Mouse (Mus musculus): Measurements from ENCODE around the gene Igsf21.

The Igsf21 gene

DNA sequence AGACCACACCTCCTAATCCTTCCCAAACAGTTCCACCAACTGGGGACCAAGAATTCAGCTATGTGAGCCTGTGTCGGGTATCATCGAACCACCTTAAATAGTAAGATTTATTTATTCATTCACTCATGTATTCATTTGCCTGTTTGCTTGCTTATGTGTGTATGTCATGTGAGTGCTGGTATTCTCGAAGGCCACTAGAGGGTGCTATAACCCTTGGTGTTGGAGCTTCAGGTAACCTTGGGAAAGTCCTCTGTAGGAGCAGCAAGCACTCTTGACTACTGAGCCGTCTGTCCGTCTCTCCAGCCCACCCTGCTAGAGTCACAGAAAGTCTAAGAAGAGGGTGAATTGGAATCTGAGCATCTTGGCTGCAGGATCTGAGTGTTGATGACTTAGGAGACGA lies 103.4 kb downstream of the Igsf21 start:
- no peak for DNase-seq (ENCODE audit: low spot score)

GRCm38 (mm10) chr4:140140485-140140884 lies 106.1 kb downstream of the Igsf21 start:
- no peak for DNase-seq (ENCODE audit: low spot score)

GRCm38 (mm10) chr4:140138846-140139245 lies 107.7 kb downstream of the Igsf21 start:
- DNase-seq (ENCODE audit: low spot score): no peak

DNA sequence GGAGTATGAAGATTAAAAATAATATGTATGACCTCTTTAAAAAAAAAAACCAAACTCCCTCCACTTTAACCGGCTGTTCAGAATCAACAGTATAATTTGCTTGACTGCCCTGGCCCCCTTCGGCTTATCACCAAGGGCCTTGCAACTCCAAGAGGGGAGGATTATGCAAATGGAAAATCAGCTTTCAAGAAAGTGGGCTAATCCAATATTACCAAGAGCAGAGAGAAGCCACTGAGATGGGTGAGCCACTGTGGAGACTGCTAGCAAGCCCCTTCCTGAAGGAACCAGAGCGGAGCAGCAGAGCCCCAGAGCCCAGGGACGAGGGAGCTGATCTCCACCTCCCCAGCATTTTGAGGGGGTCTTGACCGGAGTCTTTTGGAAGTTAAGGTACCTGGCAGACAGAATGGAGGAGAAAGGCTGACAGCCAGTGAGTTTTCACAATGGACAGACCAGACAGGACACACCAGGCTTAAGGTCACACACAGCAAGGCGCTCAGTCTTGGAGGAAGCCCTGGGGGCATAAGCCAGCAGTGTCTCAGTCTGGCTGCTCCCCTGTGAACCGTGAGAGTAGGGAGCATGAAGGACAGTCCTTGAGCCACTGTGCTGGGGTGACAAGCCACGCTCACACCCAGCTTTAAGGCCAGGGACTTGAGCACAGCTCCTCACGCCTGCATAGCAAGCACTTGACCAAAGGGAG lies 114.8 kb downstream of the Igsf21 start:
- no peak for DNase-seq (ENCODE audit: low spot score)

- DNase-seq (ENCODE audit: low spot score): no peak
Measured at GRCm38 (mm10) chr4:140131201-140131600, 115.4 kb downstream of the Igsf21 start.

DNA sequence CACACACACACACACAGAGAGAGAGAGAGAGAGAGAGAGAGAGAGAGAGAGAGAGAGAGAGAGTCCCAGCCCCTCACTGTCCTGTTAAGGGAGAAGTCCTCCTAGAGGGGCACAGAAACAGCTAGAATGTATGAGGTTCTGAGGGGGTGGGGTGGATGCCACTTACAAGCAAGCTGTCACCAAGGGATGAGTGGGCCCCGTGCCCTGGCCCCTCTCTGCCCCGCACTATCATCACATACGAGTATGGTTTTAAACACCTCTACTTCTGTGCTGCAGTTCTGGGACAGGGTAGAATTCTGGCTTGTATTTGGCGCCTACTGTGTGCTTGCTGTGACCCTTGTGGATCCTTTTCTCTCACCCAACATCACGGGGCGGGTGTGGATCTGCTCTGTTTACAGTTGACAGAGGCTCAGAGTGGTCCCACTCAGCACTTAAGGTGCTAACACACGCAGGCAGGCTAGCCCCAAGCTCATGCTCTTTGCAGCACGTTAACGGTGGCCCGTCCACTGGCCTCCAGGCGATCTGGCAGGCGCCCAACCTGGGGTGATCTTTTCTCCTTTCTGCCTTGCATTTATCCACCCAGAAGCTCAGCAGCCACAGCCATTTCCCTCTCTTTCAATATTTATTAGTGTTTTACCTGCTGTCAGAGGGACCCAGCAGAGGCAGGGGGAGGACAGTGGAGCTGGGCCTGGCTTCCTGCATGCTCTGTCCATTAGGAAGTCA lies 116.9 kb downstream of the Igsf21 start:
- DNase-seq (ENCODE audit: low spot score): no peak

GRCm38 (mm10) chr4:140128116-140128515 lies 118.5 kb downstream of the Igsf21 start:
- no peak for DNase-seq (ENCODE audit: low spot score)

GRCm38 (mm10) chr4:140125806-140126205 lies 120.8 kb downstream of the Igsf21 start:
- no peak for DNase-seq (ENCODE audit: low spot score)

- no peak for DNase-seq (ENCODE audit: low spot score)
Measured at GRCm38 (mm10) chr4:140122534-140122933, 124.0 kb downstream of the Igsf21 start.

DNA sequence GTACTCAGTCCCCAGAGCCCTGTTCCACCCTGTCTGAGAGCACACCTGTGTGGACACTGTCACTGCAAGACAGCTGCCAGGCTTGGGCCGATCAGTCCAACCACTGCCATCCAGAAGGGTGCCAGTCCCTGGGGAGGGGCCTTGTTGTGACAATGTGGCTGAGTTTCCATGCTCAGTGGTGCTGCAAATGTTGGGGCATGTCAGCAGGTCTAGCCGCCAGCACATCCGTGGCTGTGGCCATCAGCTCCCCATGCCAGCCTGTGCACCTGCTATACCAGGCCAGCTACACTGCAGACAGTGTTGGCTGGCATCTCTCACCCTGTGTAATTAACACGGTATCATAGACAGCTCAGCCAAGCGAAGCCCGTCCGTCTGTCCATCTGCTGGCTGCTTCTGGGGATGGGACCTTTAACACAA lies 129.3 kb downstream of the Igsf21 start:
- DNase-seq (ENCODE audit: low spot score): no peak

DNA sequence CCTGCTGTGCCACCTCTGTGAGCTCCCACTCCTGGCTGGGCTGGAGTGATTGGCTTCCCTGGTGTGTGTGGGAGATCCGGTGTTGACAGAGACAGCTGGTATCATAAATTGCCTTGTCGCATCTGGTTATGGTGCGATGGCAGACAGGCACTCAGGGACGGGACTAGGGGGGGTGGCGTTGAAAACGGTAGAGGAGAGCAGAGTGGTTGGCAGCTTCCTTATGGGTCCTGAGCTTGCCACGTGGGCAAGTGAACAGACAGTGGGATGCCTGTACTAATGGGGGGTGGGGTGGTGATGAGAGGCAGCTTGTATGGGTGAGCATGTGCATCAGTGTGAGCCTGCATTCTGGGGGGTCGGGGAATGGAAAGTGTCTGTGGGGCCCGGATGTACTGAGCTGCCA lies 130.8 kb downstream of the Igsf21 start:
- no peak for DNase-seq (ENCODE audit: low spot score)

GRCm38 (mm10) chr4:140115053-140115452 lies 131.5 kb downstream of the Igsf21 start:
- no peak for DNase-seq (ENCODE audit: low spot score)

- DNase-seq (ENCODE audit: low spot score): no peak
Measured at GRCm38 (mm10) chr4:140113690-140114475, 132.7 kb downstream of the Igsf21 start.

DNA sequence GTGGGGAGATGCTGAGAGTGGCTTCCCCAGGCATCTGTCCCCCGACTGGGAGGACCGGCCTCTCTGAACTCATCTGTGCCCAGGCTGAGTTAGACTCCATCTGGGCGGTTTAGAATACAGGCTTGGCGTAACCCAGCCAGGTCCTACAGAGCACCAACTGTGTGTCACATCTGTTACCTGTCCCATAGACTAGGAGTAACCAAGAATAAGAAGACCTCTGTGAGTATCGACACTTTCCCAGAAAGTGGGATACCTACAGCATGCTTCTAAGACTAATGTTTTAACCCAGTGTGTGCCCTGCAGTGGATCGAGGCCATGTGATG lies 137.0 kb downstream of the Igsf21 start:
- DNase-seq (ENCODE audit: low spot score): no peak

- DNase-seq (ENCODE audit: low spot score): no peak
Measured at GRCm38 (mm10) chr4:140108871-140109625, 137.5 kb downstream of the Igsf21 start.

DNA sequence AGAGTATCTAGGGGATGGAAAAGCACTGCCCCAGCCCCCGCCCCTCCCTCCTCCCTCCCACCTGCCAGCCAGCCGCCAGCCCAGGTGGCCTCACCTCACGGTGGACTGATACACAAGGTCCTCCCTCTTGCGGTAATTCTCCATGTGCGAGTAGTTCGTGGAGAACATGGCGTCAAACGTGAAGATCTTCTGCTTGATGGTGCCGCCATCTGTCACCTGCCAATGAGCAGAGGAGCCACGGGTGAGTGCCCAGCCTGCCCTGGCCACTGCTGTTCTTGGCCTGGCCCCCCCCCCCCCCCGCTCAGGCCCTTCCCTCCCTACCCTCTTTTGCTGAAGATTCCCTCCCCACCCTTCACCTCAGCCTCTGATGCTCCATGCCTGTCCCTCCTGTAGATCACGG lies 139.4 kb downstream of the Igsf21 start:
- no peak for DNase-seq (ENCODE audit: low spot score)

DNA sequence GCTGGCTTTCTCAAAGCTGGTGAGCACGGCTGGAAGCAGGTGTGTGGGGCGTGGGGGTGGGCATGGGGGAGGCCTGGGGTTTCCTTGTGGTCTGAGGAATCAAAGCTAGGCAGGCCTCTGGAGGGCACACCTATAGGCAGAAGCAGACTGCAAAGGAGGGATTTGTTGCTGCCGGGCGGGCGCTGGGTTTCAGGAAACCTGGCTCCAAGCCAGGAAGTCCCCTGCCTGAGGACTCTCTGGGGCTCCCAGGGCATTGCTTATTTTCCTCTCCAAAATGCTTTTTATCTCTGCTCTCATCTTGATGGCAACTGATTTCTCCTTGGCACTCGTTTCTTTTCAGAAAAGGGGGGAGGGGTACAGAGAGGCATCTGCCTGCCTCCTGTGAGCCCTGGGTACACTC lies 141.8 kb downstream of the Igsf21 start:
- no peak for DNase-seq (ENCODE audit: low spot score)

GRCm38 (mm10) chr4:140103341-140104027 lies 143.1 kb downstream of the Igsf21 start:
- DNase-seq (ENCODE audit: low spot score): no peak

DNA sequence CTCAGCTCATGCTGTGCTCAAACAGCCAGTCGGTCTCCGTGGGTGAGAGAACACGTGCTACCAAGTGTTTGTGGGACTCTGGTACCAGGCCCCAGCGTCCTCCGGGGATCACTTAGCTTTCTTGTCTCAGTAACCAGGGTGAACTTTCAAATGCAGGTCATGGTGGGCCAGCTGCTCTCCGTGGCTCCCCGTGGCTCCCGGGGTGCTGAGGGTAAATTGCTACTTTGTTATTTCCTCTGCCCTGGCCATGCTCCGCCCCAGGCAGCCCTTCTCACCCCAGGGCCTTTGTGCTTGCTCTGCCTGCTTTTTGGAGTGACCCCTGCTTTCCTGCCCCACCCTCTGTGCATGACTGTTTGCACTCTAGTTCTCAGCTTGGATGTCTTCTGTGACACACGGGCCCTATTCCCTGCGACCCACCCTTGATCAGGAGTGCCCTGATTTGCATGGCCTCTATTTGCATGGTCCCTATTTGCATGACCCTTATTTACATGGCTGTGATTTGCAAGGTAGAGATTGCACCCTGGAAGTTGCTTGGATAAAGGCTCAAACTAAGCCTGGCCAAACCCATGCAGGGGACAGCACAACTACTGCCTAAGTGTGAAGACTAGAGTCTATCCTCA lies 143.9 kb downstream of the Igsf21 start:
- no peak for DNase-seq (ENCODE audit: low spot score)

DNA sequence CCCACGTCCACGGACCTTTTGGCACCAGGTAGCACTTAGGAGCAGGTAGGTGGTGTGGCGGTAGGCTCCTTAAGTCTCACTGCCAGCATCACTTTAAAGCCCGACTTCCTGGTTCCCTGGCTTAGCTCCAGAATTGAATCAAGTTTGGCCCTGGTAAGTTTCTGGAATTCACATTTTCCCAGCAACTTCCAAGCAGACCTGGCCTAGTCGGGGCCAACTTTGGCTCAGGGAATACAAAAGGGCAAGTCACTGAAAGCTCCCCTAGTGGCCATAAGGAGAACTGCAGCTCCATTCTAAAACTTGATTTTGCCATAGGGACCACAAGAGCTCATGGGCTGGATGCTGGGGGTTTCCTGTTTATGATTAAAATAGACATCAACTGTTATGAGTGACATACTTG lies 145.5 kb downstream of the Igsf21 start:
- DNase-seq (ENCODE audit: low spot score): no peak

DNA sequence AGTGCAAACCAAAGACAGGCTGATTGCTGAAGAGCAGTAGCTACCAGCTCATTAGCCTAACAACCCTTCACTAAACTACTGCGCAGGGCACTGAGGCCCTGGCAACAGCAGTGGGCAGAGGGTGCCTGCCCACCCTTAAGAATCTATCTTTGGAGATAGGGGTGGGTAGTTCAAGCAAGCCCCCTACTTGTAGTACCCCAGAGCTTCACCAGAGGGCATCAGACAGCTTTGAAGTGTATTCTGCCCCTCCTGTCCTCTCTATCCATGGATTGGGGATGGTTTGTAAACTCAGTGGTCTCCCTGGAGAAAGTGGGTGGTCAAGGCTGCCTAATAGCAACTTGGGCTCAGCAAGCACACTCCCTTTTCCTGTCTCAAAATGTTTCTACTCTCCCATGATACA lies 146.4 kb downstream of the Igsf21 start:
- no peak for DNase-seq (ENCODE audit: low spot score)
